Mouse (Mus musculus): ENCODE data around the gene Polm. TPM values are rescaled to one million over a fixed set of nuclear protein-coding genes. Genes with fewer than 3 reads are reported as not detected.

Polm gene
- total RNA-seq (2021) (1 to 10 TPM; 2.1 to 3.3 TPM), polyA plus RNA-seq (2012; rRNA removed) (6.3 and 11.2 TPM in 2 replicates)
- long read RNA-seq, partial matches to known transcripts = 1 of 1 reads
- long read RNA-seq, other reads (novel, unspliced or antisense) = 0 of 1 reads

DNA sequence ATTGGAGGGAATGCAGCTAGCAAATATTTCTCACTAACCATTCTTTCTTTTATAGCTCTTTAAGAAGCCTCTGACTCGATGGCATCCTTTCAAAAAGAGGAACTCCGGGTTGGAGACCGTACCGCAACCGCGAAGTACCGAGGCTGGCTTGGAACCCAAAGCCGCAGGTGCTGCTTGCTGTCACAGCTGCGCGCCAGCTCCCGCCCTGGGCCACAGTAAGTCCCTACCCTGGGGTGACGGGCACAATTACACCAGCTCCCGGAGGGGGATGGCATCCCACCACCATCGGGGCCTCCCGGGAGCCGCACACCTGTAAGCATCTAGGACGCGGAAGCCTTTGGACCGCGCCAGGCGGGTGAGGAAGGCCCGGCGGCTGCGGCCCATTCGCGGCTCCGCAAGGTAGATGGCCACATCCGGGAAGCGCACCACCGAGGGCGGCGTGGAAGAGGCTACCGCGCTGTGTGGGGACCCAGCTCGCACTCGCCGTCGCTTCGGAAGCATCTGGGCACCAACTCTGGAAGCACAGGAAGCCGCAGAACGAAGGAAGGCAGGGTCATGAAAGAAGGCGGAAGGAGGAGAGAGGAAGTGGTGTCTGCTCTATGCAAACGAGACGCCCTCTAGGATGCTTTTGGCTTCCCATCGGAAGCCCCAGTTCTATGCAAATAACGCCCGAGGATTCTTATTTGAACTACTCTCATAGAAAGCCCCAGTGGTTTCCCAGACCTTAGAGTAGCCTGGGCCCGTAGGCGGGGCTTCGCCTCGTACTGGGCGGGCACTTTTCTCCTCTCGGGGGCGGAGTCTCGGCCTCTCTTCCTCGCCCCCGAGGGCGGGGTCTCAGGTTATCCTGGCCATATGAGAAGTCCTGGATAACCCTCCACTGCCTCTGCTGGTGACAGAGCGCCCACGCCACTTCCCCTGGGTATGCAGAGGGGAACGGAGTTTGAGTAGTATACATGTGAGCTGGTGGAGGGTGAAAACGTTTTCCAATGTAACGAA lies at the start of gene Polm:
TSS of gene Polm (minus strand) at position 766 of the 996 bp plus-strand sequence.
- Histone ChIP-seq H3K36me3 (ENCODE audit: control insufficient read depth, insufficient read depth, low read length) (no peaks in the 10 kb centered on the region), H3K4me1 (ENCODE audit: control insufficient read depth, insufficient read depth, low read length) (peaks cover 2% of the 10 kb centered on the region; the same call in 1 of the 2 replicates), H3K27me3 (ENCODE audit: control insufficient read depth, insufficient read depth, low read length) (no peaks in the 10 kb centered on the region), H3K79me2 (replicated peaks; ENCODE audit: control insufficient read depth, insufficient read depth, low read length) (no peaks in the 10 kb centered on the region), H3K4me3 (peak within 1 kb of the TSS; percentile 74), H3K27ac (peak within 1 kb of the TSS; percentile 74), H3K9ac (ENCODE audit: low read depth, low read length) (peak within 1 kb of the TSS; percentile 80)
- intact Hi-C loops (cut with DNase I) = loop anchor here (2.0 kb wide), 2 partner anchors 41 to 49 kb away; partner anchors contain the start of genes Dbnl and Pold2
- WGBS = under 1% methylated on average over 63 of the region's 63 CpGs
- TF ChIP-seq CTCF (IDR thresholded peaks at IDR 0.05) = peak; percentile 90
- 0 out of 2 replicates have a peak, but pooled peaks have one; percentile 16 for TF ChIP-seq EP300 (IDR thresholded peaks at IDR 0.05; ENCODE audit: insufficient read depth, low read depth, low read length)
- no peak; the same call in none of the 2 replicates for TF ChIP-seq POLR2A (IDR thresholded peaks at IDR 0.05; ENCODE audit: insufficient read depth, low read depth, low read length)
- DNase-seq = peak; percentile 94 to 95

- H3K4me3 ChIP-seq = no peak overlapping the region
- H3K36me3 ChIP-seq (ENCODE audit: control insufficient read depth, insufficient read depth, low read length) = no peaks in the 10 kb centered on the region
- H3K9ac ChIP-seq (ENCODE audit: low read depth, low read length) = no peak overlapping the region
- intact Hi-C loops (cut with DNase I) = loop anchor here (2.0 to 10.0 kb wide), 5 partner anchors 28 to 400 kb away; partner anchors contain the start of genes Ccdc117 and Ykt6
- no peaks in the 10 kb centered on the region for H3K27me3 ChIP-seq (ENCODE audit: control insufficient read depth, insufficient read depth, low read length)
- no peak overlapping the region for H3K27ac ChIP-seq
- WGBS = 65% methylated on average over 5 of the region's 5 CpGs
- H3K79me2 ChIP-seq (replicated peaks; ENCODE audit: control insufficient read depth, insufficient read depth, low read length) = no peaks in the 10 kb centered on the region
- H3K4me1 ChIP-seq (ENCODE audit: control insufficient read depth, insufficient read depth, low read length) = no peaks in the 10 kb centered on the region
- TF ChIP-seq EP300 (IDR thresholded peaks at IDR 0.05; ENCODE audit: insufficient read depth, low read depth, low read length) (no peak), POLR2A (IDR thresholded peaks at IDR 0.05; ENCODE audit: insufficient read depth, low read depth, low read length) (no peak), CTCF (IDR thresholded peaks at IDR 0.05) (no peak)
- no peak for DNase-seq
Measured at GRCm38 (mm10) chr11:5887250-5887649, 49.4 kb upstream of the Polm start.

DNA sequence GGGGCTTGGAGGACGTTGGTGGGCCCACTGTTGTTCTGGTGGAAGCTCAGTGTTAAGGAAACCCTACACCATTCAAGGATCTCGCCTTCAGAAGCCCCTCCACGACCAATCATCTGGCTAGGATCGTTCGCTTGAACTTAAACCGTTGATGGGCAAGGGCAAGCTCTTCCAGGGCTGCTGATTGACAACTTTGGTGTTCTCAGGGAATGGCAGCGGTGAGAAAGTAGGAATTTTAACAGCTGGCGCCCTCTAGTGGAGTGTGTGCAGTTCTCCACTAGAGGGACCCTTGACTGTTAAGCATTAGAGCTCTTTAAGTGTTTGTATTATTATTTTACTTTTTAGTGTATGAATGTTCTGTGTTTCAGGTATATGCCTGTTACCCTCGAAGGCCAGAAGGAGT lies 48.4 kb upstream of the Polm start:
- intact Hi-C loops (cut with DNase I) = loop anchor here (2.0 to 10.0 kb wide), 5 partner anchors 29 to 399 kb away; partner anchors contain the start of genes Ccdc117 and Ykt6
- no peak overlapping the region for H3K27ac ChIP-seq
- 13% methylated on average over 9 of the region's 9 CpGs for WGBS

GRCm38 (mm10) chr11:5882518-5882917 lies 44.7 kb upstream of the Polm start:
- H3K36me3 ChIP-seq (ENCODE audit: control insufficient read depth, insufficient read depth, low read length) = no peaks in the 10 kb centered on the region
- WGBS = 45% methylated on average over 8 of the region's 8 CpGs
- no peak for DNase-seq
- no peaks in the 10 kb centered on the region for H3K4me1 ChIP-seq (ENCODE audit: control insufficient read depth, insufficient read depth, low read length)
- H3K27ac ChIP-seq = no peak overlapping the region
- H3K27me3 ChIP-seq (ENCODE audit: control insufficient read depth, insufficient read depth, low read length) = no peaks in the 10 kb centered on the region
- H3K79me2 ChIP-seq (replicated peaks; ENCODE audit: control insufficient read depth, insufficient read depth, low read length) = no peaks in the 10 kb centered on the region
- H3K9ac ChIP-seq (ENCODE audit: low read depth, low read length) = no peak overlapping the region
- no peak overlapping the region for H3K4me3 ChIP-seq
- no peak for TF ChIP-seq EP300 (IDR thresholded peaks at IDR 0.05; ENCODE audit: insufficient read depth, low read depth, low read length)
- TF ChIP-seq POLR2A (IDR thresholded peaks at IDR 0.05; ENCODE audit: insufficient read depth, low read depth, low read length) = no peak
- no peak for TF ChIP-seq CTCF (IDR thresholded peaks at IDR 0.05)
- intact Hi-C loops (cut with DNase I) = loop anchor here (10.0 kb wide), 2 partner anchors 228 to 338 kb away; partner anchors contain the start of gene Ccdc117

More for the DNA sequence above, 48.4 kb upstream of the Polm start:
- H3K36me3 ChIP-seq (ENCODE audit: control insufficient read depth, insufficient read depth, low read length) = no peaks in the 10 kb centered on the region
- peak; percentile 51 to 61 for DNase-seq
- no peaks in the 10 kb centered on the region for H3K4me1 ChIP-seq (ENCODE audit: control insufficient read depth, insufficient read depth, low read length)
- no peaks in the 10 kb centered on the region for H3K27me3 ChIP-seq (ENCODE audit: control insufficient read depth, insufficient read depth, low read length)
- no peaks in the 10 kb centered on the region for H3K79me2 ChIP-seq (replicated peaks; ENCODE audit: control insufficient read depth, insufficient read depth, low read length)
- no peak for TF ChIP-seq POLR2A (IDR thresholded peaks at IDR 0.05; ENCODE audit: insufficient read depth, low read depth, low read length)
- TF ChIP-seq CTCF (IDR thresholded peaks at IDR 0.05) = peak; percentile 97; the same call in 1 of the 2 replicates
- H3K9ac ChIP-seq (ENCODE audit: low read depth, low read length) = no peak overlapping the region
- H3K4me3 ChIP-seq = no peak overlapping the region

DNA sequence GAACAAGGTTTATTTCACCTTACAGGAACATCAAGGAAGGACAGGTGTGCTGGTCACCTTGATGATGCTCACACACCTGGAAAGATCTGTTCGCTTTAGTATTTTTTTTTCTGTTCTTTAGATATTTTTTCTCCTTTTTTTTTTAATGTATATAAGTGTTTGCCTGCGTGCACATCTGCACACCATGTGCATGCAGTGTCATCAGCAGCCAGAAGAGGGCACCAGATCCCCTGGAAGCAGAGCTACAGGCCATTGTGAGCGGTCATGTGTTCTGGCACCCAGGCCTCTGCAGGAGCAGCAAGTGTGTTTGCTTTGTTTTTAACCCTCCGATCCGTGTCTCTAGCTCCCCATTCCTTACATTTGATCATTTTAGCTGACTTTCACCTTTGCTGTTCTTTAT lies 42.1 kb upstream of the Polm start:
- TF ChIP-seq CTCF (IDR thresholded peaks at IDR 0.05) = peak; percentile 82
- TF ChIP-seq EP300 (IDR thresholded peaks at IDR 0.05; ENCODE audit: insufficient read depth, low read depth, low read length) = no peak

More for the DNA sequence above, 42.1 kb upstream of the Polm start:
- H3K27ac ChIP-seq = no peak overlapping the region
- WGBS = 69% methylated on average over 5 of the region's 5 CpGs
- no peaks in the 10 kb centered on the region for H3K79me2 ChIP-seq (replicated peaks; ENCODE audit: control insufficient read depth, insufficient read depth, low read length)
- DNase-seq = peak in 1 of 2 experiments; percentile 57
- H3K27me3 ChIP-seq (ENCODE audit: control insufficient read depth, insufficient read depth, low read length) = no peaks in the 10 kb centered on the region
- intact Hi-C loops (cut with DNase I) = loop anchor here (2.0 to 10.0 kb wide), 4 partner anchors 43 to 335 kb away; partner anchors contain the start of gene Ccdc117
- H3K4me1 ChIP-seq (ENCODE audit: control insufficient read depth, insufficient read depth, low read length) = no peaks in the 10 kb centered on the region
- H3K9ac ChIP-seq (ENCODE audit: low read depth, low read length) = no peak overlapping the region
- H3K4me3 ChIP-seq = no peak overlapping the region
- H3K36me3 ChIP-seq (ENCODE audit: control insufficient read depth, insufficient read depth, low read length) = no peaks in the 10 kb centered on the region
